Mouse (Mus musculus): ENCODE measurements at regions not wholly inside any gene's neighbourhood (a gene's known extent, or its start where the extent isn't known, plus 50 kb on each side); places are given as distances from the start of the nearest gene placed in this dataset.

DNA sequence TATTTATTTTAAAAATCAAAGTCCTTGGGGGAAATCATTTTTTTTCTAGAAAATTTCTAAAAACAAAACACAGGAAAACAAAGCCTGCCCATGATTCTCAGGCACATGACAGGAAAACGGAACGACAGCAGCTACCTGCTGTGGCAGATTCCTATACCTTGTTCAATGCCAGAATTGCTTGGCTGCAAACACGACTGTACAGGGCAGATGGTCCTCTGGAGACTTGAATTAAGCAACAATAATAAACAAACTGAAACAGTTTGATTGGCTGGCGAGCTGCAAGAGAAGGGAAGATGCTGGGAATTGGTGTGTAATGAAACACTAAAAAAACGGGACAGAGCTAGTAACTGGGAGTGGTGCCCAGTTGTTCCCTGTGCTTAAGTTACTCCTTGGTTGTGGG lies 280.1 kb downstream of the Slc4a3 start:
- ATAC-seq (ENCODE audit: poor library complexity, severe bottlenecking): no peak

DNA sequence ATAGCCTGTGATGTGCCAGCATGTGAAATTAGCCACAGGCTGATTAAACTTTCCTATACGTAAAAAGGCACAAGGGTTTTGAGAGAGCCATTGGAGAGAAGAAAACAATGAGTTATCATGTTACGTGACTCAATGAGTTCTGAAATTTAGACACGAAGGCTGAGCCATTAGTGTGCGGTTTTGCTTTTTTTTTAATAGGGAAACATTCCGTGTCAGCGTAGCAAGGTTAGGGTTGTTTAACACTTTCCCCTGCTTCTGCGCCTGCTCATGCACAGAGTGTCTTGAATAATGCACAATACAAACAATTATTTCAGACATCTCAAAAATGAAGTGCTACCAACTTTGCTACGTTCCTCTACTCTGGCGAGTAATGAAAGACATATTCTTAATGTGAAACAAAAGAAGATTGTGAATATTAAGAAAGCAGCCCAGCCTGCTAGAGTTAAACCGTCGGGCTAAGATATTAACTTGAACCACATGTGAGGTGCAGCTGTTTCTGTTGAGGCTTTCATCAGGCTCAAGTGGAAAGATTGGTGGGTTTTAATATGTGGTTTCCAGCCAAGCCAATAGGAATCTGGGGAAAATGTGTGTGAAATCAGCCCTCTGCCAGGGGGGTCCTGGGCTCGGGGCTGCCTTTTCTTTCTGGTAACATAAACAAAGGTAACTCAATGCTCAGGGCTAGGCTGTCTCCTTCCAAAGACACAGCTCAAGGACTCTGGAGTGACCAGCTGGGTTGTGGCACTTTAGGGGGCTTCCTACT lies 287.2 kb downstream of the Slc4a3 start:
- no peak for ATAC-seq (ENCODE audit: poor library complexity, severe bottlenecking)

DNA sequence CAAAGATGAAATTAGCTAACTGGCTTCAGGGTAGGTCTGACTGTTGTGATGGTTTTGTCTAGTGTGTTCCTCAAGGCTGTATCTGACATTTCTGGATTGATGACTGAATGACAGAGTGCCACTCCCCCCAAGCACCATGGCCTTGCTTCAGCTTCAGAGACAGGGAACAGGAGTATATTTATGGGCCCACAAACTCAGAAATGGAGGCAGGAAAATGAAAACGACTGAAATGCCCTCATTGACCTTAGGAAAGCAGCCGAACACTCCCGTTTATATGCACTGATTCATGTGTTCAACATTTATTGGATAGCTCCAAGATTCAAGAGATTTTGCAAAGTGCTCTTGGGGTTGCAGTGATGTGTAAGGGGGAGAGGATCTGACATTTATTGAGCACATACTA lies 288.3 kb downstream of the Slc4a3 start:
- no peak for ATAC-seq (ENCODE audit: poor library complexity, severe bottlenecking)

DNA sequence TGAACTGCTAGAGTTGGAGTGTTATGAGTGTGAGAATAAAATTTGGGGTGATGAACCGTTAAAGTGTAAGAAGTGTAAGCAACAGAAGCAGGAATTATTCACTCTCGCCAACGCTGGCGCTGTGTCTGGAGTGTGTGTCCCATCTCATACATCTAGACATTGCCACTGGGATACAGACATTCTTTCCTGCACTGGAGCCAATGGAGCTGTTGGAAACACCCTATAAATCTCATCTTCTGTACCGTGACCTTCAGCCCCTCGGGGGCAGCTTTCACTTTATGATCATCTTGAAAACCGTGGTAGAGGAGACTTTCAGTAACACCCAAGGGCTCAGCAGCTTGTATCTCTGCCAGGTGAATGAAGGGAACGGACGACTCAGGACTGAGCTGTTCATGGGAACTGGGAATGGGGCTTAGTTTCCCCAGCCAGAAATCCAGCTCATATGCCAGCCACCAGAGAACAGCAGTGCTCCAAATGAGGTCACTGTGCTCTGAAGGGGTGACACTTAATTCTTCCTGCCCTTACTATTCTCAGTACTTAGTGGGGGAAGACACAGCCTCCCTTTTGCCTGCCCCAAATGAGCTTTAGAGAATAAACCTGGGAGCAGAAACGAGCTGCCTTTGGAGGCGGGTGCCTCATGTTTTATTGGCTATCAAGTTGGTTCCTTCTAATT lies 293.6 kb downstream of the Slc4a3 start:
- ATAC-seq (ENCODE audit: poor library complexity, severe bottlenecking): no peak

DNA sequence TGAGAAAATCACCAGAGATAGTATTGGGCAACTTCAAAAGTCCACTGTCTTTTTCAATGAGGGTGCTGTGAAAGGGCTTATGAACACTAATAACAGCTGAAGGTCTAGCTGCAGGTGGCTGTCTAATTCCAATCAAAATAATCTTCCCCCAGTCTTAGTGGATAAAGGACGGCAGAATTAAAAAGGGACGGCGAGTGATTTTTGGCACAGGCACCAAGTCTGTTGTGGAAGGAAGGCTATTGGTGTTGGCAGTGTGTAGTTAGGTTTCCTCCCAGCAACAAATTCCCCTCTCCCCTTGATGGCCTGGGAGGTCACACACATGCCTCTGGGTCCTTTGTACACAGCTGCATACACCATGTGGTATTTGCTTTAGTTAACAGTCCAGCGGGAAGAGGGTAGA lies 296.3 kb downstream of the Slc4a3 start:
- no peak for ATAC-seq (ENCODE audit: poor library complexity, severe bottlenecking)

DNA sequence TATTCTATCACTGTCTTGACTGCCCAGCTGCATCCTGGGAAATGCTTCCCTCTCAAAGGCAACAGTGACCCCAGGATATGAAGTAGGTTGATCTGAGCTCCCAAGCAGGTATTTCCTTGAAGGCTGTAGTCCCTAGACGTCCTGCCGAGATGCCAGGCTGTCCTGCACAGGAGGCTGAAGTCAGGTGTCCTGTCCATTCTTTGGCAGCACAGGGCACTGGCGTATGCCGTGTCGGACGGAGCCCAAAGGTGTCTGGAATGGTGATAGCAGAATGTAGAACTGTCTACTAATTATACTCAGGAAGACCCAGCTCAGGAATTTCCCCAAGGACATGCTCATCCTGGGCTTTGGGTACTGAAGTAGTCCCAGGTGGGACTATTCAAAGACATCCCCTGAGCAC lies 297.3 kb downstream of the Slc4a3 start:
- no peak for ATAC-seq (ENCODE audit: poor library complexity, severe bottlenecking)

DNA sequence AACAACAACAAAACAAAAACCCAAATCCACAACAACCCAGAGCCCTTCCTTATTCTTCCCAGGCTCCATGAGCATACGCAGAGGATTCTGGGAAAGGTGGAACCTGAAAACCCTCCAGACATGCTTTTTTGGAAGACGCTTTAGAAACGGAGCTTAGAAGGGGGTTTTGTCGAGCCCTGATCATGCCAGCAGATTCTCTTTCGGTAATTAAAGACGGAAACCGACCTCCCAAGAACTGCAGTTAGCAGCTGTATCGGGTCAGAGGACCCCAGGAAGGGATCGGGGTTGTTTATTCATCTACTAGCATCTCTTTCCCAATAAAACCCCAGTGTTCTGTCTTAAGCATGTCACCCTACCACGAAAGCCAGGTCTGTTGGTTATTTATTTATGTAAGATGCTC lies 298.1 kb downstream of the Slc4a3 start:
- ATAC-seq (ENCODE audit: poor library complexity, severe bottlenecking): no peak

DNA sequence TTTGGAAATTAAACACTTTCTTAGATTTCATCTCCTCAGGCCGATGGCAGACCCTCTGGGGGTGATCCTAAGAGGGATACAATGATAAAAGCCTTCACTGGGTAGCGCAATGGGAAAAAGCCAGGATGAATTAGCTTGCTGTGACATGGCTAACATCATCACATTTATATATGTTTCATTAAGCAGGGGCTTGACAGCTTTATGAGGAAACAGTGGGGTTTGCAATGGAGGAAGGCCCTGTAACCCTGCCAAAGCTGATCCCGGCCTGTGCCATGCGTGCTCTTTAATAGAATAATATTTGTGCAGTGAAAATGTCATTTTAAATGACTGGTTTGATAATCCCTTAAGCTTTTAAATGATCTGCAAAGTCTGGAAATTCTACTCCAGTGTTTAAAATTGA lies 298.5 kb downstream of the Slc4a3 start:
- no peak for ATAC-seq (ENCODE audit: poor library complexity, severe bottlenecking)

DNA sequence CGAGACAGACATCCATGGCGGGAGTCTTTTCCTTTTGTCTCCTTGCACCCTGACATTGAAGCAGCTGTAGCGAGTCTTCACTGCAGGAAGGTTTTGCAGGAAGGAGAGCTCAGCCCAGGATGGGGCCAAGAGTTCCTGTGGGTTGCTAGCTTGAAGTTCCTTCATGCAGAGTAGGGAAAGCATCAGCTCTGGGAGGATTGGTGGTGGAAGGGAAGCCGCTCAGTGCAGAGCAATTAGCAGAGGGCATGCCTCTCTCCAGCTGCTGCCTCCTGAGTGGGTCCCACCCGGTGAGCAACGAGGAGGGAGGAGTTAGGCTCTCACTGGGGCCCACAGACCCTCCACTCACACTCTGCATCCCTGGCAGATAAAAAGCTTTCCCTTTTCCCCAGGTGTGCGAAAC lies 298.9 kb downstream of the Slc4a3 start:
- no peak for ATAC-seq (ENCODE audit: poor library complexity, severe bottlenecking)

DNA sequence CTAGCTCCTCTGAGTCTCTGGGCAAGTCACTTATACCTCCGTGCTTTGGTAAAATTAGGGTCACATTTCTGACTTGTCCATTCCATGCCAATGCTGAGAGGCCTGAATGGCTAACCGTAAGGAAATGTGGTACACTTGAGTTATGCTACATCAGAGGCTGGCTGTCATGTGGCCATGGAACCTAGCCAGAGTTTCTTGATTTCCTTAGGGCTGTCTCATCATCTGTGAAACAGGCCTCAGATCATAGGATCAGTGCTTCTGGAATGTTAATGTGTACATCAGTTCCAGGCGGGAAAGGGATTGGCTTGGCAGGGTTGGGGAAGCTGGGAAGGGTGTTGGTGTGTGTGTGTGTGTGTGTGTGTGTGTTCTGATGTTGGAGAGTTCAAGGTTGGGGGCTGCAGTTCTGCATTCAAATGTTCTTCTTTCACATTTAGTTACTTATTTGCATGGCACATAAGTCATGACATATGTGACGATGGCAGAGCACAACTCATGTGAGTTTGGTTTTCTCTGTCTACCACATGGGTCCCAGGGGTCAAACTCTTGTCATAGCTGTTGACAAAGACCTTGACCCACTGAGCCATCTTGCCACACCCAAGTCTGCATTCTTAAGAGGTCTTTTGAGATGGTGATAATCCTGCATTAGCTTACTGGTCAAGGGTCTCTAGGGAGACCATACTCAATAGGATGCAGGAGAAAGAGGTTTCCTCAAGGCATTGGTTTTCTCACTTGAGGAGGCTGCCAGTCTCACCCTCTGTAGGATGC lies 299.9 kb downstream of the Slc4a3 start:
- ATAC-seq (ENCODE audit: poor library complexity, severe bottlenecking): no peak

DNA sequence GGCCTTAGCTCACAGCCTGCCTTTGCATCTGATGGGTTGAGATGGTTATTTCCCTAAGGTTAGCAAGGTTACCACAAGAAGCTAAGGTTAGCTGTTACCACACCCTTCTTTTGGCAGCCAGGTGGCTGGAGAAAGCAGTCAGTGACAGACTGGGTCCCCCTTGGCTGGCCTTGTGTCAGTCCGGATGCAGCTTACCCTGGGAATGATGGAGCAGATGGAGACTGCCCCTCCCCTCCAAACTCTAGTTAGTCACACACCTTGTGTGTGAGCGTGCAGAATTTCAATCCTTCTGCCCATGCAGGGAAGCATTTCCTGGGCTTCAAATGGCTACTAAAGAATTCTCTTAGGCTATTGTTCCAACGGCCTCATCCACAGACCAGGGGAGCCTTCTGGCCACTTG lies 301.6 kb downstream of the Slc4a3 start:
- ATAC-seq (ENCODE audit: poor library complexity, severe bottlenecking): no peak

DNA sequence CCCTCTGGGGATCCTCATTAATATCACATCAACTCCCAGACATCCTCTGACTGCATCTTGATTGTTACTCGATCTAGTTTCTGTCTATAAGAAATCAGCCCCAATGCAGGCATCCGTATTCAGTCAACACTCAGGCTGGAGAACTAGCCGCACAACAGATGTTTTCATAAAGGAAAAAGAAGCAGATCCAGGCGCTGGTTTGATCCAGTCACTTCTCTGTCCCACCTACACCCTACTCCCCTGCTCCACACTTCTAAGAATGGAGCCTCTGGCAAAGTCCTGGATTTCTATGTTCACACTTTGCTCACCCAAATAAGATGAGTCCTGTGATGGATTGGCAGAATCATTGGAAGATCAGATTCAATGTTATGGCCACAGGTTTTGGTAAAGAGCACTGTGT lies 302.4 kb downstream of the Slc4a3 start:
- ATAC-seq (ENCODE audit: poor library complexity, severe bottlenecking): no peak

DNA sequence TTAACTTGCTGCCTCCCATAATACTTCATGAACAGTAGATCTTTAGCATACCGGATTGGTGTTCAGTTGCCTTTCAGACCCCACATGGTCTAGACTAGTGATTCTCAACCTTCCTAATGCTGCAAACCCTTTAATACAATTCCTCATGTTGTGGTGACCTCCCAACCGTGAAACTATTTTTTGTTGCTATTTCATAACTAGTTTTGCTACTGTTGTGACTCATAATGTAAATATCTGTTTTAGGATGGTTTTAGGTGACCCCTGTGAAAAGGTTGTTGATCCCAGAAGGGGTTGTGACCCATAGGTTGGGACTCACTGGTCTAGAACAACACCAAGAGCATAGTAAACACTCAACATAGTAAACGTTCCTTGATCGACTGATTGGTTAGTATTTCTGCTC lies 304.1 kb downstream of the Slc4a3 start:
- ATAC-seq (ENCODE audit: poor library complexity, severe bottlenecking): no peak

DNA sequence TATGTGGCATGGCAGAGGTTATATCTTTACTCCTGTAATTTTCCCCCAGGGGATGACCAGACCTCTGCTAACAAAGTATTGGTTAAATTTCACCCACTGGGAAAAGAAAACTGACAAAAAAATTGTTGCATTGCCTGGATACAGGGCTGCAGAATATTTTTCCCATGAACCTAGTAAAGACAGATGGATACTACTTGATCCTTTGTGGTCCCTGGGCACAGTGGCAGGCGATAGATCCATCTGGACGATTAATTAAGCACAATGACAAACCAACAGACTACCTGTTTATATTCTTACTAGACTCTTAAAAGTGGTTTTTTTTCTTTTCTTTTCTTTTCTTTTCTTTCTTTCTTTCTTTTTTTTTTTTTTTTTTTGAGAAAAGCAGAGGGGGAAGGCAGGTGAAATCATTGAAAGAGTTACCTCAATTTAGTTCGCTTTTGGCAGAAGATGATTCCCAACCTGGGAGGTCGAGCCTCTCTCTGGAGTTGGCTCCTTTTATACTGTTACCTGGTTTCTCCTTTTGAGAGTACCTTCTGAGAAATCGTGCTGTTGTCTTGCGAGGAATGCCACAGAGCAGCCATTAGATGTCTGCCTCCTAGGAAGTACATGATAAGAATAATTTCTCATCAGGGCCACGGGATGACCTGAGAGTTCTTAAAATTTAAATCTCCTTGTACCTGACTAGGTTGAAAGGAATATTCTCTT lies 312.6 kb downstream of the Slc4a3 start:
- no peak for ATAC-seq (ENCODE audit: poor library complexity, severe bottlenecking)

DNA sequence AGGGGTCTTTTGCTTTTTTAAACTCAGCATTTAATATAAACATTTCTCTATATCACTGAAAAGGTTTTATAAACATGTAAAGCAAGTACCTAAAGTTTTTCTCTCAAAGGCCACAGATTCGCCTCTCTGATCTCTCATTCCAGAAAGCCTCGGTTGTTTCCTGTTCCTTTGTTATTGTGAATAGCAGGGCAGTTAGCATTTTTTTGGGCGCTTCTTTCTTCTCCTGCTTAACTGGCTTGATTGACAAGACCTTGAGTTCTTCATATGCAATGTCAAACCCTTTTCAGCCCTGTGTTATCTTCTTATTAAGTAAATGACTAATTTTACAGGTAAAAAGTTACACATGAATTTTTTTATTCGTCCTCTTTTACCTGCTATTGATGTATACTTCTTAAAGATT lies 316.7 kb downstream of the Slc4a3 start:
- no peak for ATAC-seq (ENCODE audit: poor library complexity, severe bottlenecking)

DNA sequence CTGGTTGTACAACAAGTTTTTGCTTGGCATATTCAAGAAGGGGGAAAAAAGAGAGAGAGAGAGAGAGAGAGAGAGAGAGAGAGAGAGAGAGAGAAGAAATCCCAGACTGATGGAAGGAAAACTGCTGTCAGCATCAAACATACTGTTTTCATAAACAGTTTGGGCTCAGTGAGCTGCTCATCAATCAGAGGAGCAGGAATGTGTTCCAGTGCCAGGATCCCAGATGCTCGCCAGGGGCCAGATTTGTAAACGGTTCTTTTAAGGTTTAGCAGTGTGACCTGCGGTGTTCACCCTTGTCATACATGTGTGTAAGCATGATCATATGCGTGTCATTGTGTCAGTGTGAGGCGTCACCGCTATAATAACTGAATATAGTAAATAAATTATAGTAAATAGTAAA lies 320.5 kb downstream of the Slc4a3 start:
- no peak for ATAC-seq (ENCODE audit: poor library complexity, severe bottlenecking)

DNA sequence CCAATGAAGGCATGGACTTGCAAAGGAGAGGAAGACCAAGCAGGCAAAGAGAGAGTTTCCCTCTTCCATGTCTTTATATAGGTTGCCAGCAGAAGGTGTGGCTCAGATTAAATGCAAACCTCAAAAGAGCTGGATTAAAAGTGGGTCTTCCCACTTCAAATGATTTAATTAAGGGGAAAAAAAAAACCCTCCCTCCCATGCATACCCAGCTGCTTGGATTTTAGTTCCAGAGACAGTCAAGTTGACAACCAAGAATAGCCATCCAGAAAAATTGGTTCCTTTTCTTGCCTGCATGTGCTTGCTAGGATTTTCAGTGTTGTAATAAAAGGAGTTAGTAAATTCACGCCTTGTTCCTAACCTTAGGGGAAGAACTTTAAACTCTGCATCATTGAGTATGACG lies 323.3 kb downstream of the Slc4a3 start:
- ATAC-seq (ENCODE audit: poor library complexity, severe bottlenecking): no peak

DNA sequence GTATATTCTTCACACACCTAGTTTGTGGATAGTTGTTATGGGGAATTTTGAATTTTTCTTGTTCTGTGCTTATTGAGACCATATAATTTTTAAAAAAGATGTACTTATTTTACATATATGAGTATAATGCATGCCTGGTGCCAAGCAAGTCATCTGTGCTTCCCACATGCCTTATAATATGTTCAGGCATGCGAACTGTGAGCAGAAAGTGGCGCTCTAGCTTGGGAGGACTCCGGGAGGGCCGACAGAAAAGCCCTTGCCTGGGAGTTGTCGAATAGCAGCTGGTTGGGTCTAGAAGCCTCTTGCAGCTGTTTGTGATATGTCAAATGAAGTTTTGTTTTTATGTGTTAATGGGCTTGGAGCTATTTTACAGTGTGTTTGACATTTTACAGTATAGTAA lies 323.8 kb downstream of the Slc4a3 start:
- no peak for ATAC-seq (ENCODE audit: poor library complexity, severe bottlenecking)

DNA sequence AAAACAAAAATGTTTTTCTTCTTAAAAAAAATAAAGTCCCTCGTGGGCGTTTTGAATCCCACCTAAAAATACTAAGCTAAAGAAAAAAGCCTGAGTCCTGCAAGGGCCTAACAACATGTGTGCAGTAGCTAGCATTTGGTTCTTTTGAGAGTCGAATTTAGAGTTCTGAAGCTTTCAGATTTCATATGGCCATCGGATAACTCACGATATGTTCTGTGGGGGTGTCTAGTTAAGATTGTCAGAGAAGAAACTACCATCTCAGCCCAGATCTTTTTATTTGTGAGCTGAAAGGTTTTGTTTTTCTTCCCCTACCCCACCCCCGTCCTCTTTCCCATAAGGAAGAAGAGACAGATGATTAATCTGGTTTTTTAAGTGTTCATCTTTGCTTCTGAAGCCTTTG lies 327.8 kb downstream of the Slc4a3 start:
- ATAC-seq (ENCODE audit: poor library complexity, severe bottlenecking): no peak

DNA sequence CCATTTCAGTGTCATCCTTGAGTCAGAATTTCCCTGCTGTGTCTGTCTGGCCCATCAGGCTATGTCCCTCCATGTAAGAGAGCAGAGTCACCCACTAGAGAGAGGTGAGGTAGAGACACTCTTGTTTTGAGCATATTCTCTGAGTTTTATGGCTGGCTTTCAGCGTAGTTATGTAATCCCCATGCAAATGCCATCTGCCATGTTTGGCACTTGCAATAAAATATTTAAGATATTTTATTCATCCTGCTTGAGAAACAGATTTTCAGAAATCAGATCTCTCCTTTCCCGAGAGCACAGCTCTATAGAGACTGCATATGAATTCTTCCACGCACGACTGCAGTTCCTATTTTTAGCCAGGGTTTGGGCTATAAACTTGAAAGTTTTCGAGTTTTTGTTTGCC lies 331.1 kb downstream of the Slc4a3 start:
- ATAC-seq (ENCODE audit: poor library complexity, severe bottlenecking): no peak

DNA sequence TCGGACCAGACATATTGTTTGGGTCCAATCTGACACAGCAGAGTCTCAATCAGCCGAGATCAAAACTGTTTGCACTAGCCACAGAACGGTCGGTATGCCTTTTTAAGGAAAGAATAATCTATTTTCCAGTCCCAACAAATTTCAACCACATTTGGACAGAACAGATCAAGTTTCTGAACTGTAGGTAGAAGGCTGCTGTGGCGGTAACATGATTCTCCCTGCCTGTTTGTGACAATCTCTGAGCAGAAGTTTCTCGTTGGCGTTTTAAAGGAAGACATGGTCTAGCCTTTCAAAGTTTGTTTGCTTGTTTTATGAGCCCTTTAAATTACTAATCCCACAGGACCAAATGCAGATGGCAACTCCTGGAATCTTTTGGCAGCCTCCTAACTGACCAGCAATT lies 339.6 kb downstream of the Slc4a3 start:
- ATAC-seq (ENCODE audit: poor library complexity, severe bottlenecking): no peak
